Mouse (Mus musculus): Measurements from ENCODE around the gene Cbx4.

GRCm38 (mm10) chr11:119088391-119089234, 2.6 kb upstream of the Cbx4 start:
- TF ChIP-seq CTCF (conservative IDR thresholded peaks at IDR 0.05; ENCODE audit: insufficient read depth, insufficient read length, low read depth, low read length) (peak; percentile 35), POLR2A (IDR thresholded peaks at IDR 0.05; ENCODE audit: low read depth, low read length) (no peak)
